Mouse (Mus musculus) embryonic facial prominence, embryonic 13.5 days (tissue): Measurements from ENCODE around the gene Gm3625. TPM values are rescaled to one million over a fixed set of nuclear protein-coding genes. Genes with fewer than 3 reads are reported as not detected.

ENCODE experiments used
- ATAC-seq: fragments of 200-750 bp; cut with Nextera tagmentation; 2 replicates; pipeline ENCODE4 v1.8.0; 2017; ENCODE audit warnings: low read depth; ENCODE audit not compliant: insufficient number of reproducible peaks, insufficient read depth, low FRiP score, low TSS enrichment
- H3K27ac ChIP-seq: fragments of 300-500 bp; sonication (generic); 2 replicates; pipeline ENCODE4 v1.5.1; 2015; ENCODE audit warnings: moderate library complexity, mild to moderate bottlenecking, inconsistent platforms
- H3K27me3 ChIP-seq: fragments of 300-500 bp; sonication (generic); 2 replicates; pipeline ENCODE4 v1.6.1; 2015; ENCODE audit warnings: mild to moderate bottlenecking, inconsistent platforms
- H3K36me3 ChIP-seq: fragments of 300-500 bp; sonication (generic); 2 replicates; pipeline ENCODE4 v1.6.1; 2015; ENCODE audit warnings: mild to moderate bottlenecking, inconsistent platforms
- H3K4me1 ChIP-seq: fragments of 300-500 bp; sonication (generic); 2 replicates; pipeline ENCODE4 v1.6.1; 2015; ENCODE audit warnings: inconsistent platforms
- H3K4me2 ChIP-seq: fragments of 300-500 bp; sonication (generic); 2 replicates; pipeline ENCODE4 v1.6.1; 2015; ENCODE audit warnings: moderate library complexity, mild to moderate bottlenecking, inconsistent platforms
- H3K4me3 ChIP-seq: fragments of 300-500 bp; sonication (generic); 2 replicates; pipeline ENCODE4 v1.5.1; 2015; ENCODE audit warnings: mild to moderate bottlenecking, inconsistent platforms
- H3K9ac ChIP-seq: fragments of 300-500 bp; sonication (generic); 2 replicates; pipeline ENCODE4 v1.6.1; 2015; ENCODE audit warnings: mild to moderate bottlenecking, inconsistent platforms
- H3K9me3 ChIP-seq: fragments of 300-500 bp; sonication (generic); 2 replicates; pipeline ENCODE4 v1.6.1; 2016; ENCODE audit warnings: inconsistent platforms
- WGBS: fragments of 180-500 bp; shearing (Covaris S2); methylation state at CpG from one replicate; pipeline ENCODE4 v1.1.7; 2015; ENCODE audit warnings: mixed read lengths; 5-methylcytosine and 5-hydroxymethylcytosine counted together
- polyA plus RNA-seq: library from polyadenylated mRNA; unstranded; fragments of >200 nt; fragmentation: Nextera tagmentation; extraction: Ambion mirVana; gene quantifications from 2 replicates; pipeline ENCODE4 v1.2.1, GENCODE M21; 2015

The Gm3625 gene
- polyA plus RNA-seq, 1 experiment from 2014 or later = not detected

GRCm38 (mm10) chr12:4593166-4593929 is 621 bp upstream of the Gm3625 start:
- H3K9ac ChIP-seq = peak overlapping the region; percentile 90
- peak; percentile 63 for ATAC-seq
- H3K4me1 ChIP-seq = peaks cover 20% of the 10 kb centered on the region
- H3K4me3 ChIP-seq = peak overlapping the region; percentile 93
- peak overlapping the region; percentile 74 for H3K27ac ChIP-seq
- H3K4me2 ChIP-seq = peak overlapping the region; percentile 69
- no peaks in the 10 kb centered on the region for H3K36me3 ChIP-seq
- no peaks in the 10 kb centered on the region for H3K27me3 ChIP-seq
- H3K9me3 ChIP-seq = no peaks in the 10 kb centered on the region
- WGBS = under 1% methylated on average over 65 of the region's 80 CpGs

GRCm38 (mm10) chr12:4592025-4592424 is 702 bp downstream of the Gm3625 start:
- no peaks in the 10 kb centered on the region for H3K27me3 ChIP-seq
- H3K9me3 ChIP-seq = no peaks in the 10 kb centered on the region
- 0 out of 2 replicates have a peak overlapping the region, but pooled peaks have one; percentile 90 for H3K9ac ChIP-seq
- peaks cover 20% of the 10 kb centered on the region for H3K4me1 ChIP-seq
- ATAC-seq = no peak
- no peak overlapping the region for H3K27ac ChIP-seq
- peak overlapping the region; percentile 93 for H3K4me3 ChIP-seq
- H3K4me2 ChIP-seq = peak overlapping the region; percentile 69
- 66% methylated on average over 6 of the region's 6 CpGs for WGBS
- H3K36me3 ChIP-seq = no peaks in the 10 kb centered on the region

- peaks cover 13% of the 10 kb centered on the region for H3K4me1 ChIP-seq
- H3K4me3 ChIP-seq = no peak overlapping the region
- WGBS = 74% methylated on average over 3 of the region's 3 CpGs
- H3K36me3 ChIP-seq = no peaks in the 10 kb centered on the region
- no peaks in the 10 kb centered on the region for H3K9me3 ChIP-seq
- no peak overlapping the region for H3K27ac ChIP-seq
- H3K4me2 ChIP-seq = no peak overlapping the region
- no peak overlapping the region for H3K9ac ChIP-seq
- ATAC-seq = peak; percentile 38; the same call in 1 of the 2 replicates
- H3K27me3 ChIP-seq = no peaks in the 10 kb centered on the region
Measured at GRCm38 (mm10) chr12:4588603-4589002, 4.1 kb downstream of the Gm3625 start.

- Histone ChIP-seq H3K4me2 (no peak overlapping the region), H3K36me3 (no peaks in the 10 kb centered on the region), H3K9ac (no peak overlapping the region), H3K9me3 (no peaks in the 10 kb centered on the region), H3K27me3 (no peaks in the 10 kb centered on the region), H3K4me3 (no peak overlapping the region), H3K27ac (no peak overlapping the region), H3K4me1 (peaks cover 13% of the 10 kb centered on the region)
- no peak for ATAC-seq
- WGBS = 79% methylated on average over 2 of the region's 2 CpGs
Measured at GRCm38 (mm10) chr12:4587846-4588245, 4.9 kb downstream of the Gm3625 start.

- Histone ChIP-seq H3K27me3 (no peaks in the 10 kb centered on the region), H3K36me3 (no peaks in the 10 kb centered on the region), H3K4me2 (no peak overlapping the region), H3K4me1 (no peaks in the 10 kb centered on the region), H3K4me3 (no peak overlapping the region), H3K9ac (no peak overlapping the region), H3K27ac (no peak overlapping the region), H3K9me3 (no peaks in the 10 kb centered on the region; the same call in 1 of the 2 replicates)
- ATAC-seq = no peak
Measured at GRCm38 (mm10) chr12:4582326-4582725, 10.4 kb downstream of the Gm3625 start.

- Histone ChIP-seq H3K9ac (no peak overlapping the region), H3K4me3 (no peak overlapping the region), H3K27me3 (no peaks in the 10 kb centered on the region), H3K9me3 (no peaks in the 10 kb centered on the region), H3K36me3 (no peaks in the 10 kb centered on the region), H3K27ac (no peak overlapping the region), H3K4me2 (no peak overlapping the region), H3K4me1 (no peaks in the 10 kb centered on the region)
- ATAC-seq = no peak
- whole genome bisulfite sequencing = 76% methylated on average over 4 of the region's 4 CpGs
Measured at GRCm38 (mm10) chr12:4574065-4574464, 18.7 kb downstream of the Gm3625 start.

- Histone ChIP-seq H3K9ac (no peak overlapping the region), H3K27me3 (no peaks in the 10 kb centered on the region), H3K4me3 (no peak overlapping the region), H3K36me3 (no peaks in the 10 kb centered on the region), H3K9me3 (no peaks in the 10 kb centered on the region), H3K4me1 (no peaks in the 10 kb centered on the region), H3K27ac (no peak overlapping the region), H3K4me2 (no peak overlapping the region)
- no peak for ATAC-seq
- 34% methylated on average over 5 of the region's 5 CpGs for WGBS
Measured at GRCm38 (mm10) chr12:4571864-4572263, 20.9 kb downstream of the Gm3625 start.

- no peak overlapping the region for H3K4me2 ChIP-seq
- peak overlapping the region; percentile 49; the same call in 1 of the 2 replicates for H3K27ac ChIP-seq
- H3K4me1 ChIP-seq = peaks cover 11% of the 10 kb centered on the region
- ATAC-seq = no peak
- H3K9me3 ChIP-seq = no peaks in the 10 kb centered on the region
- H3K9ac ChIP-seq = no peak overlapping the region
- 60% methylated on average over 9 of the region's 9 CpGs for WGBS
- no peaks in the 10 kb centered on the region for H3K36me3 ChIP-seq
- H3K27me3 ChIP-seq = no peaks in the 10 kb centered on the region
- no peak overlapping the region for H3K4me3 ChIP-seq
Measured at GRCm38 (mm10) chr12:4558475-4559279, 34.0 kb downstream of the Gm3625 start.

- no peak overlapping the region for H3K4me3 ChIP-seq
- ATAC-seq = no peak
- no peaks in the 10 kb centered on the region for H3K9me3 ChIP-seq
- H3K27ac ChIP-seq = no peak overlapping the region
- peaks cover 11% of the 10 kb centered on the region for H3K4me1 ChIP-seq
- H3K4me2 ChIP-seq = no peak overlapping the region
- H3K9ac ChIP-seq = no peak overlapping the region
- no peaks in the 10 kb centered on the region for H3K36me3 ChIP-seq
- whole genome bisulfite sequencing = 85% methylated on average over 3 of the region's 3 CpGs
- H3K27me3 ChIP-seq = no peaks in the 10 kb centered on the region
Measured at GRCm38 (mm10) chr12:4558013-4558412, 34.7 kb downstream of the Gm3625 start.

- Histone ChIP-seq H3K27me3 (no peaks in the 10 kb centered on the region), H3K4me1 (peaks cover 11% of the 10 kb centered on the region), H3K9me3 (no peaks in the 10 kb centered on the region), H3K27ac (no peak overlapping the region), H3K4me3 (no peak overlapping the region), H3K4me2 (no peak overlapping the region), H3K36me3 (no peaks in the 10 kb centered on the region), H3K9ac (no peak overlapping the region)
- 71% methylated on average over 3 of the region's 3 CpGs for WGBS
- ATAC-seq = no peak
Measured at GRCm38 (mm10) chr12:4557436-4557835, 35.3 kb downstream of the Gm3625 start.

GRCm38 (mm10) chr12:4556891-4557290 is 35.8 kb downstream of the Gm3625 start:
- Histone ChIP-seq H3K27ac (no peak overlapping the region), H3K36me3 (no peaks in the 10 kb centered on the region), H3K4me2 (no peak overlapping the region), H3K4me3 (no peak overlapping the region), H3K9me3 (no peaks in the 10 kb centered on the region), H3K9ac (no peak overlapping the region), H3K4me1 (peaks cover 13% of the 10 kb centered on the region), H3K27me3 (no peaks in the 10 kb centered on the region)
- ATAC-seq = no peak
- 84% methylated on average over 9 of the region's 9 CpGs for WGBS

GRCm38 (mm10) chr12:4555451-4555850 is 37.3 kb downstream of the Gm3625 start:
- H3K4me1 ChIP-seq = peaks cover 17% of the 10 kb centered on the region
- 73% methylated on average over 5 of the region's 6 CpGs for WGBS

More at GRCm38 (mm10) chr12:4555451-4555850, 37.3 kb downstream of the Gm3625 start:
- Histone ChIP-seq H3K4me3 (no peak overlapping the region), H3K36me3 (no peaks in the 10 kb centered on the region), H3K9ac (no peak overlapping the region), H3K27me3 (no peaks in the 10 kb centered on the region), H3K4me2 (no peak overlapping the region), H3K27ac (no peak overlapping the region), H3K9me3 (no peaks in the 10 kb centered on the region)
- ATAC-seq = no peak
